In the genomic region with DNA sequence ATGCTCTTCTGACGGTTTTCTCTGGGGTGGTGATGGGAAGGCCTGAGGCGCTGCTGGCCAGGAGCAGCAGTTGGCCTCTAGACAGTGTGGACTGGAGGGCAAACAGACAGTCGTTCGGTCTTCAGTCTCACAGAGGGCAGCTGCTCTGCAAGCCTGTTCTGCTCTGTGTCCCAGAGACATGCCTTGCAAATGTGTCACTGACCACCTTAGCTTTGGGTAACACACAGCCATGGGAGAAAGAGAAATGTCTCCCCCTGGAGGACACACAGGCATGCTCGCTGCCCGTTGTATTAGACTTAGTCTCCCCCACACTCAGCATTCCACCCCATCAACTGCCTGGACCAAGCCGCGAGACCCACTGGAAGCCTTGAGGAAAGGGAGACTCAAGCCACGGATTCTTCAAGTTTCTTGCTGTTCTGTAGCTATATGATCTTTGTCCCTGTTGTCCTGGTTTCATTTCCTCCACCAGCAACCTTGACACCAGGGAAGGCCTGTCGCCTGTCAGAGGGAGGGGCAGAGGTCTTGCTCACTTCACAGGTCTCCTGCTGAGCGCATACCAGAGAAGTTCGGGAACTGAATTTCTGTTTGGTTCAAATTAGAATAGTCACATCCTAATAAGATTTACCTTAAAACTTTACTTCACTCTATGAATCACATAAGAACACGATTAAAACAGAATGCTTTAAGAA, we compare ENCODE assay signal across 8 mouse cellular contexts.
DNase-seq lines count a peak whose midpoint lies in the region; ATAC-seq and TF ChIP-seq lines count a peak whose summit lies in the region.

No protein-coding gene starts in this region.

- no peaks in the 10 kb centered on the region for H3K9me3 ChIP-seq in heart, embryonic 13.5 days
- H3K9me3 ChIP-seq in kidney, postnatal 0 days (replicated peaks; ENCODE audit: low read length): no peaks in the 10 kb centered on the region
- no peaks in the 10 kb centered on the region for H3K9me3 ChIP-seq in neural tube, embryonic 12.5 days

- peaks cover 3% of the 10 kb centered on the region; the same call in 1 of the 2 replicates for H3K4me1 ChIP-seq in bone marrow macrophage, adult 2 months (ENCODE audit: control insufficient read depth, insufficient read depth, low read length)
- peaks cover 2% of the 10 kb centered on the region; the same call in 1 of the 2 replicates for H3K4me1 ChIP-seq in embryonic fibroblast, embryonic 13.5 days (ENCODE audit: control insufficient read depth, insufficient read depth, low read length)
- 0 out of 2 replicates have a peak, but pooled peaks cover 4% of the 10 kb centered on the region for H3K4me1 ChIP-seq in heart, embryonic 13.5 days
- no peaks in the 10 kb centered on the region; the same call in 1 of the 2 replicates for H3K4me1 ChIP-seq in kidney, postnatal 0 days (replicated peaks; ENCODE audit: insufficient read depth, low read length)
- H3K4me1 ChIP-seq in liver, adult 2 months (ENCODE audit: control insufficient read depth, insufficient read depth, low read length): no peaks in the 10 kb centered on the region
- peaks cover 14% of the 10 kb centered on the region for H3K4me1 ChIP-seq in neural tube, embryonic 12.5 days

- H3K4me3 ChIP-seq in bone marrow macrophage, adult 2 months (ENCODE audit: insufficient read depth, low read length): no peak overlapping the region
- no peak overlapping the region for H3K4me3 ChIP-seq in embryonic fibroblast, embryonic 13.5 days (ENCODE audit: insufficient read depth, low read length)
- H3K4me3 ChIP-seq in heart, embryonic 13.5 days: no peak overlapping the region
- no peak overlapping the region for H3K4me3 ChIP-seq in kidney, postnatal 0 days (replicated peaks; ENCODE audit: low read depth, low read length)
- H3K4me3 ChIP-seq in liver, adult 2 months (ENCODE audit: insufficient read depth, low read depth, low read length): no peak overlapping the region
- no peak overlapping the region for H3K4me3 ChIP-seq in neural tube, embryonic 12.5 days

- TF ChIP-seq CTCF in bone marrow macrophage, adult 2 months (IDR thresholded peaks at IDR 0.05; ENCODE audit: low read depth, low read length): peak; percentile 71
- peak; percentile 86 for TF ChIP-seq CTCF in embryonic fibroblast, embryonic 13.5 days (IDR thresholded peaks at IDR 0.05; ENCODE audit: borderline replicate concordance, insufficient read depth, low read length)
- peak; percentile 96 for TF ChIP-seq CTCF in kidney, postnatal 0 days (IDR thresholded peaks at IDR 0.05; ENCODE audit: low read depth)
- peak; percentile 78 for TF ChIP-seq CTCF in liver, adult 2 months (IDR thresholded peaks at IDR 0.05; ENCODE audit: low read depth, low read length)

- peak overlapping the region; percentile 22; the same call in 1 of the 2 replicates for H3K4me2 ChIP-seq in heart, embryonic 13.5 days
- H3K4me2 ChIP-seq in kidney, postnatal 0 days (ENCODE audit: low read length): 0 out of 2 replicates have a peak overlapping the region, but pooled peaks have one; percentile 19
- peak overlapping the region; percentile 34; the same call in 1 of the 2 replicates for H3K4me2 ChIP-seq in neural tube, embryonic 12.5 days (replicated peaks)

- no peak overlapping the region for H3K27ac ChIP-seq in bone marrow macrophage, adult 2 months (ENCODE audit: insufficient read depth, low read depth, low read length)
- no peak overlapping the region; the same call in 1 of the 2 replicates for H3K27ac ChIP-seq in embryonic fibroblast, embryonic 13.5 days (ENCODE audit: insufficient read depth, low read length)
- no peak overlapping the region for H3K27ac ChIP-seq in heart, embryonic 13.5 days (replicated peaks)
- H3K27ac ChIP-seq in kidney, postnatal 0 days: peak overlapping the region; percentile 73; the same call in 1 of the 2 replicates
- no peak overlapping the region for H3K27ac ChIP-seq in liver, adult 2 months (replicated peaks; ENCODE audit: insufficient read depth, low read depth, low read length)
- no peak overlapping the region for H3K27ac ChIP-seq in neural tube, embryonic 12.5 days

- H3K9ac ChIP-seq in heart, embryonic 13.5 days: no peak overlapping the region
- H3K9ac ChIP-seq in kidney, postnatal 0 days (ENCODE audit: low read depth, low read length): no peak overlapping the region
- H3K9ac ChIP-seq in liver, adult 2 months (ENCODE audit: low read depth, low read length): no peak overlapping the region
- H3K9ac ChIP-seq in neural tube, embryonic 12.5 days: no peak overlapping the region

- peak; percentile 59 for DNase-seq in CD4-positive helper T cell, adult 2 months (ENCODE audit: low read depth, low spot score)
- peak; percentile 94 for DNase-seq in kidney, postnatal 0 days (ENCODE audit: low spot score)
- DNase-seq in liver, adult 2 months (ENCODE audit: extremely low read depth, low read depth, low spot score): peak; percentile 34
- DNase-seq in telencephalon, adult 2 months (ENCODE audit: low read depth, low spot score): peak; percentile 21

- no peaks in the 10 kb centered on the region for H3K79me2 ChIP-seq in liver, adult 2 months (ENCODE audit: control insufficient read depth, insufficient read depth, low read length)

- peaks cover 52% of the 10 kb centered on the region for H3K27me3 ChIP-seq in heart, embryonic 13.5 days (replicated peaks)
- no peaks in the 10 kb centered on the region for H3K27me3 ChIP-seq in kidney, postnatal 0 days (ENCODE audit: insufficient read depth, low read length)
- no peaks in the 10 kb centered on the region for H3K27me3 ChIP-seq in liver, adult 2 months (ENCODE audit: control insufficient read depth, insufficient read depth, low read length)
- peaks cover 50% of the 10 kb centered on the region for H3K27me3 ChIP-seq in neural tube, embryonic 12.5 days (replicated peaks)

- 20% methylated on average over 13 of the region's 13 CpGs for WGBS in heart, embryonic 13.5 days
- 20% methylated on average over 13 of the region's 13 CpGs for WGBS in kidney, postnatal 0 days
- WGBS in liver, adult 2 months: 28% methylated on average over 13 of the region's 13 CpGs
- 19% methylated on average over 13 of the region's 13 CpGs for WGBS in neural tube, embryonic 12.5 days

- no peak for ATAC-seq in heart, embryonic 13.5 days (ENCODE audit: extremely low read depth, insufficient number of reproducible peaks, low FRiP score, low TSS enrichment)
- ATAC-seq in kidney, postnatal 0 days (replicated peaks; ENCODE audit: low FRiP score, low read depth): peak; percentile 86
- ATAC-seq in neural tube, embryonic 12.5 days (ENCODE audit: low FRiP score, low read depth): peak; percentile 82

- TF ChIP-seq POLR2A in bone marrow macrophage, adult 2 months (IDR thresholded peaks at IDR 0.05; ENCODE audit: borderline replicate concordance, low read depth, low read length): no peak
- TF ChIP-seq POLR2A in embryonic fibroblast, embryonic 13.5 days (IDR thresholded peaks at IDR 0.05; ENCODE audit: low read depth, low read length): no peak
- TF ChIP-seq POLR2A in liver, adult 2 months (IDR thresholded peaks at IDR 0.05; ENCODE audit: extremely low read depth, insufficient read depth, low read length): no peak

- H3K36me3 ChIP-seq in heart, embryonic 13.5 days: no peaks in the 10 kb centered on the region
- H3K36me3 ChIP-seq in kidney, postnatal 0 days (ENCODE audit: insufficient read depth, low read length): no peaks in the 10 kb centered on the region
- no peaks in the 10 kb centered on the region for H3K36me3 ChIP-seq in liver, adult 2 months (ENCODE audit: control insufficient read depth, insufficient read depth, low read length)
- no peaks in the 10 kb centered on the region for H3K36me3 ChIP-seq in neural tube, embryonic 12.5 days

Comparison
In these comparisons a context has a peak if more than half of its experiments do, and no peak if none do; other contexts are left out.
1. DNase-seq: peak in every context shown above with its lines; median percentile 94 in kidney, postnatal 0 days; 59 in CD4-positive helper T cell, adult 2 months; 34 in liver, adult 2 months; 21 in telencephalon, adult 2 months.